Mouse (Mus musculus) cerebellum, adult 11-12 months (tissue): Measurements from ENCODE around the gene Olfr750.

ENCODE experiments used
- DNase-seq: peaks from one replicate; pipeline ENCODE4 v3.0.0; 2022

Gene Olfr750

GRCm38 (mm10) chr14:51074335-51074734 lies at the start of gene Olfr750:
TSS of gene Olfr750 (minus strand) at chr14:51074435.
- no peak for DNase-seq

- no peak for DNase-seq
These were observed 39.8 kb upstream of the Olfr750 start, which contains the start of gene Eddm3b for GRCm38 (mm10) chr14:51113916-51114560. TSS of gene Eddm3b (plus strand) at chr14:51114426.

- no peak for DNase-seq
These were observed 39.2 kb upstream of the Olfr750 start for GRCm38 (mm10) chr14:51113476-51113875.

GRCm38 (mm10) chr14:51111966-51112365 lies 37.7 kb upstream of the Olfr750 start:
- no peak for DNase-seq

GRCm38 (mm10) chr14:51106449-51106967 lies 32.3 kb upstream of the Olfr750 start:
- no peak for DNase-seq

- no peak for DNase-seq
These were observed 30.1 kb upstream of the Olfr750 start for GRCm38 (mm10) chr14:51104366-51104765.

GRCm38 (mm10) chr14:51103217-51103616 lies 29.0 kb upstream of the Olfr750 start:
- DNase-seq, result peak; percentile 22

- no peak for DNase-seq
These were observed 27.0 kb upstream of the Olfr750 start for GRCm38 (mm10) chr14:51101284-51101683.

- DNase-seq, result no peak
These were observed 24.7 kb upstream of the Olfr750 start for GRCm38 (mm10) chr14:51098921-51099320.

- DNase-seq, result peak; percentile 64
These were observed 24.1 kb upstream of the Olfr750 start for GRCm38 (mm10) chr14:51098300-51098699.

GRCm38 (mm10) chr14:51095736-51096524 lies 21.7 kb upstream of the Olfr750 start:
- no peak for DNase-seq

GRCm38 (mm10) chr14:51094921-51095320 lies 20.7 kb upstream of the Olfr750 start:
- DNase-seq, result no peak

GRCm38 (mm10) chr14:51094096-51094875 lies 20.1 kb upstream of the Olfr750 start:
- no peak for DNase-seq

GRCm38 (mm10) chr14:51093496-51093895 lies 19.3 kb upstream of the Olfr750 start:
- no peak for DNase-seq

GRCm38 (mm10) chr14:51092073-51092620 lies 17.9 kb upstream of the Olfr750 start:
- no peak for DNase-seq

GRCm38 (mm10) chr14:51090921-51091900 lies 17.0 kb upstream of the Olfr750 start, which contains the start of the genes Rnase4 and Ang:
TSS of gene Rnase4 (plus strand) at chr14:51091077.
TSS of gene Ang (plus strand) at chr14:51091150.
- peak; percentile 59 for DNase-seq

- peak; percentile 80 for DNase-seq
These were observed 16.0 kb upstream of the Olfr750 start for GRCm38 (mm10) chr14:51090077-51090781.

- no peak for DNase-seq
These were observed 15.4 kb upstream of the Olfr750 start for GRCm38 (mm10) chr14:51089674-51090076.

GRCm38 (mm10) chr14:51088970-51089673 lies 14.9 kb upstream of the Olfr750 start:
- peak; percentile 96 for DNase-seq
